ENCODE assay signal across 11 mouse cellular contexts in the genomic region with DNA sequence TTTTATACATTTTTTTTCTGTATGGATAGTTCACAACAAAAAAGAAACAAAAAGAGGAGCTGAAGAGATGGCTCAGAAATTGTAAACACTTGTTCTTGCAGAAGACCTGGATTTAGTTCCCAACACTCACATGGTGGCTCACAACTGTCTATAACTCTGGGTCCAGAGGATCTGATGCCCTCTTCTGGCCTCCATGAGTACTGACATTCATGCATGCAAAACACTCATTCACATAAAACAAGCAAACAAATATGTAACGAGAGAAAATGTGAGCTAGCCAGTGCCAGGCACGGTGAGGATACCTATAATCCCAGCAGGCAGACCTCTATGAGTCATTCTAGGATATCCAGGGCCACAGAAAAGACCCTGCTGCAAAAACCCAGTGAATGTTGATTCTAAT. TPM values are rescaled to one million over a fixed set of nuclear protein-coding genes. Genes with fewer than 3 reads are reported as not detected.
A peak's percentile ranks its signal among the peaks of the same experiment; 100 is the strongest.
DNase-seq lines count a peak whose midpoint lies in the region; ATAC-seq and TF ChIP-seq lines count a peak whose summit lies in the region.
"Had no signal": no experiment of that assay in that cellular context is flagged by ENCODE, and none has a peak within 500 bp of the region (broad histone marks: within the 10 kb centered on the region; RNA-seq: fewer than 3 reads in every experiment).

No protein-coding gene starts in this region.

- H3K9ac ChIP-seq in heart, adult 2 months (ENCODE audit: low read depth, low read length): no peak overlapping the region
- no peak overlapping the region for H3K9ac ChIP-seq in midbrain, postnatal 0 days (replicated peaks; ENCODE audit: low read length, poor library complexity, severe bottlenecking)
- H3K9ac ChIP-seq in midbrain, embryonic 15.5 days: no peak overlapping the region
- H3K9ac ChIP-seq: hindbrain, embryonic 15.5 days; limb, embryonic 15.5 days had no signal

- H3K9me3 ChIP-seq in heart, embryonic 10.5 days: no peaks in the 10 kb centered on the region
- no peaks in the 10 kb centered on the region for H3K9me3 ChIP-seq in midbrain, postnatal 0 days (ENCODE audit: low read length)
- no peaks in the 10 kb centered on the region for H3K9me3 ChIP-seq in midbrain, embryonic 15.5 days
- H3K9me3 ChIP-seq: hindbrain, embryonic 15.5 days; limb, embryonic 15.5 days had no signal

- no peak overlapping the region for H3K4me2 ChIP-seq in midbrain, postnatal 0 days (ENCODE audit: low read depth, low read length, poor library complexity, severe bottlenecking)
- no peak overlapping the region for H3K4me2 ChIP-seq in midbrain, embryonic 15.5 days
- H3K4me2 ChIP-seq: hindbrain, embryonic 15.5 days; limb, embryonic 15.5 days had no signal

- H3K79me2 ChIP-seq in heart, adult 2 months (replicated peaks; ENCODE audit: control insufficient read depth, insufficient read depth, low read length): no peaks in the 10 kb centered on the region; the same call in 1 of the 2 replicates

- intact Hi-C loops in heart, adult 2 months (cut with DNase I): loop anchor here (5.0 kb wide), 1 partner anchor 109 kb away; no protein-coding TSS in a partner anchor

- no peak for ATAC-seq in midbrain, postnatal 0 days (ENCODE audit: low FRiP score)
- ATAC-seq in midbrain, embryonic 15.5 days (replicated peaks): no peak
- ATAC-seq: forebrain, embryonic 16.5 days had no signal

- H3K36me3 ChIP-seq in heart, adult 2 months (ENCODE audit: control insufficient read depth, insufficient read depth, low read length): no peaks in the 10 kb centered on the region
- H3K36me3 ChIP-seq in heart, embryonic 10.5 days: peaks cover 12% of the 10 kb centered on the region
- H3K36me3 ChIP-seq in midbrain, postnatal 0 days (ENCODE audit: insufficient read depth, low read length): 0 out of 2 replicates have a peak, but pooled peaks cover 3% of the 10 kb centered on the region
- H3K36me3 ChIP-seq in midbrain, embryonic 15.5 days (replicated peaks): no peaks in the 10 kb centered on the region

- TF ChIP-seq CTCF in heart, adult 2 months (IDR thresholded peaks at IDR 0.05): peak; percentile 60
- TF ChIP-seq CTCF in midbrain, postnatal 0 days (IDR thresholded peaks at IDR 0.05): peak; percentile 65

- no peak for TF ChIP-seq POLR2A in heart, adult 2 months (IDR thresholded peaks at IDR 0.05; ENCODE audit: insufficient read depth, low read depth, low read length)

- no peak overlapping the region for H3K4me3 ChIP-seq in heart, adult 2 months
- no peak overlapping the region for H3K4me3 ChIP-seq in heart, embryonic 10.5 days
- H3K4me3 ChIP-seq in midbrain, postnatal 0 days (ENCODE audit: low read depth, low read length): no peak overlapping the region
- H3K4me3 ChIP-seq in midbrain, embryonic 15.5 days: no peak overlapping the region
- H3K4me3 ChIP-seq: hindbrain, embryonic 15.5 days; limb, embryonic 15.5 days had no signal

- no peak for TF ChIP-seq EP300 in heart, adult 2 months (IDR thresholded peaks at IDR 0.05; ENCODE audit: insufficient read depth, low read depth, low read length)

- WGBS in heart, adult 2 months: 69% methylated on average over 2 of the region's 2 CpGs
- 75% methylated on average over 2 of the region's 2 CpGs for WGBS in heart, embryonic 10.5 days
- WGBS in midbrain, postnatal 0 days: 58% methylated on average over 2 of the region's 2 CpGs
- WGBS in midbrain, embryonic 15.5 days: 51% methylated on average over 2 of the region's 2 CpGs

- H3K4me1 ChIP-seq in heart, adult 2 months (ENCODE audit: control insufficient read depth, insufficient read depth, low read length): peaks cover 5% of the 10 kb centered on the region
- peaks cover 7% of the 10 kb centered on the region for H3K4me1 ChIP-seq in heart, embryonic 10.5 days
- H3K4me1 ChIP-seq in midbrain, postnatal 0 days (ENCODE audit: insufficient read depth, low read length): no peaks in the 10 kb centered on the region
- H3K4me1 ChIP-seq in midbrain, embryonic 15.5 days: 0 out of 2 replicates have a peak, but pooled peaks cover 3% of the 10 kb centered on the region
- H3K4me1 ChIP-seq: hindbrain, embryonic 15.5 days; limb, embryonic 15.5 days had no signal

- H3K27me3 ChIP-seq in heart, adult 2 months (ENCODE audit: control insufficient read depth, insufficient read depth, low read length): no peaks in the 10 kb centered on the region
- no peaks in the 10 kb centered on the region for H3K27me3 ChIP-seq in heart, embryonic 10.5 days (ENCODE audit: insufficient read depth, poor library complexity, severe bottlenecking)
- no peaks in the 10 kb centered on the region for H3K27me3 ChIP-seq in midbrain, postnatal 0 days (ENCODE audit: insufficient read depth, low read length)
- H3K27me3 ChIP-seq in midbrain, embryonic 15.5 days (replicated peaks): no peaks in the 10 kb centered on the region
- H3K27me3 ChIP-seq: hindbrain, embryonic 15.5 days; limb, embryonic 15.5 days had no signal

- no peak for DNase-seq in heart, adult 2 months
- DNase-seq in heart, embryonic 10.5 days (ENCODE audit: low spot score): no peak
- DNase-seq in midbrain, postnatal 0 days (ENCODE audit: low spot score): no peak
- peak; percentile 24 for DNase-seq in WW6 (ENCODE audit: low read depth, low spot score)
- DNase-seq in thymus, postnatal 25 days: peak; percentile 10
- DNase-seq in right cerebral cortex, postnatal 25 days: no peak
- no peak for DNase-seq in adrenal gland, postnatal 36 days

- H3K27ac ChIP-seq in heart, adult 2 months: no peak overlapping the region
- no peak overlapping the region for H3K27ac ChIP-seq in heart, embryonic 10.5 days
- H3K27ac ChIP-seq in midbrain, postnatal 0 days (ENCODE audit: low read depth, low read length): no peak overlapping the region
- no peak overlapping the region for H3K27ac ChIP-seq in midbrain, embryonic 15.5 days
- H3K27ac ChIP-seq: hindbrain, embryonic 15.5 days; limb, embryonic 15.5 days had no signal

RNA-seq across cellular contexts. Expression of a gene that starts 37.3 kb away (rescaled TPM):
- total RNA-seq in heart, adult 2 months (2021): 10 to 100 TPM; 65.1 to 74.8 TPM
- 71.9 and 89.6 TPM in 2 replicates for polyA plus RNA-seq in heart, adult 2 months (2012; rRNA removed)
- polyA plus RNA-seq in heart, embryonic 10.5 days (2016; fragmentation: Nextera tagmentation; extraction: Ambion mirVana): 104 and 109 TPM in 2 replicates
- 30.6 and 30.9 TPM in 2 replicates for total RNA-seq in midbrain, postnatal 0 days (2014; rRNA removed)
- 29.7 and 37.2 TPM in 2 replicates for polyA plus RNA-seq in midbrain, postnatal 0 days (2015; fragmentation: Nextera tagmentation; extraction: Ambion mirVana)
- polyA plus RNA-seq in midbrain, embryonic 15.5 days (2015; fragmentation: Nextera tagmentation; extraction: Ambion mirVana): 32.3 and 39.5 TPM in 2 replicates
- 100 to 1,000 TPM in 1 of 2 experiments, 10 to 100 TPM in 1; 96.9 to 101 TPM for total RNA-seq in adrenal gland, postnatal 36 days (2021)

RNA-seq across cellular contexts. Expression of a gene that starts 37.6 kb away (rescaled TPM):
- total RNA-seq in heart, adult 2 months (2021): 1 to 10 TPM; 1.4 to 1.8 TPM
- 2.1 and 2.8 TPM in 2 replicates for polyA plus RNA-seq in heart, adult 2 months (2012; rRNA removed)
- 10.5 and 13.8 TPM in 2 replicates for polyA plus RNA-seq in heart, embryonic 10.5 days (2016; fragmentation: Nextera tagmentation; extraction: Ambion mirVana)
- total RNA-seq in midbrain, postnatal 0 days (2014; rRNA removed): 4.1 and 5.4 TPM in 2 replicates
- 1.7 and 2.5 TPM in 2 replicates for polyA plus RNA-seq in midbrain, postnatal 0 days (2015; fragmentation: Nextera tagmentation; extraction: Ambion mirVana)
- 2.9 and 3.1 TPM in 2 replicates for polyA plus RNA-seq in midbrain, embryonic 15.5 days (2015; fragmentation: Nextera tagmentation; extraction: Ambion mirVana)
- total RNA-seq in adrenal gland, postnatal 36 days (2021): 10 to 100 TPM; 14.9 to 18.6 TPM

RNA-seq across cellular contexts. Expression of a gene that starts 56.7 kb away (rescaled TPM):
- total RNA-seq in heart, adult 2 months (2021): 10 to 100 TPM; 18.0 to 18.1 TPM
- polyA plus RNA-seq in heart, adult 2 months (2012; rRNA removed): 11.8 and 16.6 TPM in 2 replicates
- 13.6 and 16.8 TPM in 2 replicates for polyA plus RNA-seq in heart, embryonic 10.5 days (2016; fragmentation: Nextera tagmentation; extraction: Ambion mirVana)
- total RNA-seq in midbrain, postnatal 0 days (2014; rRNA removed): 58.5 and 79.3 TPM in 2 replicates
- polyA plus RNA-seq in midbrain, postnatal 0 days (2015; fragmentation: Nextera tagmentation; extraction: Ambion mirVana): 38.5 and 47.0 TPM in 2 replicates
- 40.4 and 41.8 TPM in 2 replicates for polyA plus RNA-seq in midbrain, embryonic 15.5 days (2015; fragmentation: Nextera tagmentation; extraction: Ambion mirVana)
- 10 to 100 TPM; 13.8 to 18.8 TPM for total RNA-seq in adrenal gland, postnatal 36 days (2021)

Comparison
In these comparisons a context has a peak if more than half of its experiments do, and no peak if none do; other contexts are left out.
1. DNase-seq: peak in WW6 (single experiment) and thymus, postnatal 25 days (single experiment); none in heart, adult 2 months (0 of 2), heart, embryonic 10.5 days (single experiment), midbrain, postnatal 0 days (single experiment), right cerebral cortex, postnatal 25 days (single experiment) and adrenal gland, postnatal 36 days (0 of 2).